Mouse (Mus musculus) embryonic facial prominence, embryonic 12.5 days (tissue): ENCODE measurements around the gene 1700028K03Rik. TPM values are rescaled to one million over a fixed set of nuclear protein-coding genes. Genes with fewer than 3 reads are reported as not detected.
A peak's percentile ranks its signal among the peaks of the same experiment; 100 is the strongest.

Source experiments
- ATAC-seq: fragments of 200-750 bp; cut with Nextera tagmentation; 2 replicates; pipeline ENCODE4 v1.8.0; 2017; ENCODE audit not compliant: insufficient number of reproducible peaks, insufficient read depth, low FRiP score, low TSS enrichment
- H3K27ac ChIP-seq: fragments of 300-500 bp; sonication (generic); 2 replicates; pipeline ENCODE4 v1.5.1; 2016; ENCODE audit warnings: mild to moderate bottlenecking
- H3K27me3 ChIP-seq: fragments of 300-500 bp; sonication (generic); 2 replicates; pipeline ENCODE4 v1.6.1; 2016; ENCODE audit warnings: mild to moderate bottlenecking, moderate library complexity
- H3K36me3 ChIP-seq: fragments of 300-500 bp; sonication (generic); 2 replicates; pipeline ENCODE4 v1.6.1; 2016; ENCODE audit warnings: mild to moderate bottlenecking
- H3K4me1 ChIP-seq: fragments of 300-500 bp; sonication (generic); 2 replicates; pipeline ENCODE4 v1.6.1; 2016
- H3K4me2 ChIP-seq: fragments of 300-500 bp; sonication (generic); replicated peaks from 2 replicates; pipeline ENCODE4 v1.6.1; 2016; ENCODE audit warnings: mild to moderate bottlenecking, moderate library complexity
- H3K4me3 ChIP-seq: fragments of 300-500 bp; sonication (generic); 2 replicates; pipeline ENCODE4 v1.5.1; 2016; ENCODE audit warnings: mild to moderate bottlenecking
- H3K9ac ChIP-seq: fragments of 300-500 bp; sonication (generic); 2 replicates; pipeline ENCODE4 v1.6.1; 2016; ENCODE audit warnings: mild to moderate bottlenecking, moderate library complexity
- H3K9me3 ChIP-seq: fragments of 300-500 bp; sonication (generic); 2 replicates; pipeline ENCODE4 v1.6.1; 2016; ENCODE audit warnings: mild to moderate bottlenecking, moderate library complexity
- WGBS: fragments of 180-500 bp; shearing (Covaris S2); methylation state at CpG from one replicate; pipeline ENCODE4 v1.1.7; 2016; 5-methylcytosine and 5-hydroxymethylcytosine counted together
- polyA plus RNA-seq: library from polyadenylated mRNA; unstranded; fragments of >200 nt; fragmentation: Nextera tagmentation; extraction: Ambion mirVana; gene quantifications from 2 replicates; pipeline ENCODE4 v1.2.1, GENCODE M21; 2016

The 1700028K03Rik gene
- polyA plus RNA-seq, 1 experiment from 2014 or later = 0.08 TPM

DNA sequence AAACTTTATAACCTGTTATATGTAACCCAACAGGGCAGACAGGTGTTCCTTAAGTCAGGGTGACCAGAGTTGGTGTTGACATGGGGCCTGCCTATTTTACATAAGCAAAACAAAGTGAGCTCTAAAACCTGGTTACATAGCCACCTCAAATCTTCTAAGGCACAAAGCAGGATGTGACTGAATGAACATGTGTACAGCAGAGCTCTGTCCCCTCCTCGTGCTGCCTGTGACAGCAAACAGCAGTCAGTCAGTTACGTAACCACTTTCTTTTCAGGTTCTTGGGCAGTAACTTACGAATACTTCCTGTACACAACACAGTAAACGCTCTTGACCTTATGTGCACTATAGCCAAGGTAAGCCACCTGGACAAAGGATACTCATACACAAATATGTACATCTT lies 11.4 kb downstream of the 1700028K03Rik start:
- Histone ChIP-seq H3K4me3 (no peak overlapping the region), H3K9ac (no peak overlapping the region), H3K4me2 (no peak overlapping the region), H3K27me3 (no peaks in the 10 kb centered on the region), H3K9me3 (no peaks in the 10 kb centered on the region), H3K4me1 (peaks cover 4% of the 10 kb centered on the region; the same call in 1 of the 2 replicates), H3K27ac (no peak overlapping the region), H3K36me3 (peaks cover 9% of the 10 kb centered on the region)
- ATAC-seq = no peak
- WGBS = 83% methylated on average over 4 of the region's 4 CpGs

DNA sequence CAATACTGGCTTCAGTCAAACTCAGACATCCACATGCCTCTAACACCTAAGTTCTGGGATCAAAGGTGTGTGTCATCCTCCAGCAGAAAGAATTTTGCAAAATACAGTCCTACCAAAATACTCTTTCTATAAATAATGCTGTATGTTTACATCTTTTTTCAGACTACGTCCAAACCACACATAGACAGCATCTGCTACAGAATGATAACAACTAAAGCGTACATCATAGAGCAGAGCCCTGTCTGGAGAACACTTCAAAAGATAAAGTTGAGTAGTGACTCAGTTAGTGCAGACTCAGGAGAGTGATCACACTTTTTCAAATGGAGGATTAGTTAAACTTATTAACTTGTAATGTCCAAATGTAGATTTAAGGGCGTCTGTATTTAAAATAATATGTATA lies 13.4 kb downstream of the 1700028K03Rik start:
- no peak overlapping the region for H3K9ac ChIP-seq
- no peak for ATAC-seq
- no peak overlapping the region for H3K4me3 ChIP-seq
- H3K9me3 ChIP-seq = no peaks in the 10 kb centered on the region
- no peaks in the 10 kb centered on the region for H3K4me1 ChIP-seq
- peaks cover 17% of the 10 kb centered on the region for H3K36me3 ChIP-seq
- no peak overlapping the region for H3K4me2 ChIP-seq
- no peaks in the 10 kb centered on the region for H3K27me3 ChIP-seq
- no peak overlapping the region for H3K27ac ChIP-seq
- WGBS = 83% methylated on average over 3 of the region's 3 CpGs

DNA sequence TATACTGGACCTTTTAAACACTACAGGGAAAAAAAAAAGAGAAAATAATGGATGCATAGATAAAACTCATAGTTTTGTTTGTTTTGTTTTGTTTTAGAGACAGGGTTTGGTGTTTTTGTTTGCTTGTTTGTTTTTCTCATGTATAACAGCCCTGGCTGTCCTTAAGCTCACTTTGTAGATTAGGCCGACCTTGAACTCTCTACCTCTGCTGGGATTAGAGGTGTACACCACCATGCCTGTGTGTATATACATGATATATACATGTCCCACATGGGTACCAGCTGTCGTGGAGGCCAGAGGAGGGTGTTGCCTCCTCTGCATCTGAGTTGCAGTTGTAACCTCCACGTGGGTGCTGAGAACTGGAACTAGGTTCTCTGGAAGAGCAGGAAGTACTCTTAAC lies 13.9 kb downstream of the 1700028K03Rik start:
- no peak overlapping the region for H3K9ac ChIP-seq
- H3K4me2 ChIP-seq = no peak overlapping the region
- H3K4me1 ChIP-seq = no peaks in the 10 kb centered on the region
- H3K9me3 ChIP-seq = no peaks in the 10 kb centered on the region
- no peak for ATAC-seq
- no peak overlapping the region for H3K27ac ChIP-seq
- H3K36me3 ChIP-seq = peaks cover 17% of the 10 kb centered on the region
- H3K27me3 ChIP-seq = no peaks in the 10 kb centered on the region
- H3K4me3 ChIP-seq = no peak overlapping the region
- 90% methylated on average over 3 of the region's 3 CpGs for WGBS

DNA sequence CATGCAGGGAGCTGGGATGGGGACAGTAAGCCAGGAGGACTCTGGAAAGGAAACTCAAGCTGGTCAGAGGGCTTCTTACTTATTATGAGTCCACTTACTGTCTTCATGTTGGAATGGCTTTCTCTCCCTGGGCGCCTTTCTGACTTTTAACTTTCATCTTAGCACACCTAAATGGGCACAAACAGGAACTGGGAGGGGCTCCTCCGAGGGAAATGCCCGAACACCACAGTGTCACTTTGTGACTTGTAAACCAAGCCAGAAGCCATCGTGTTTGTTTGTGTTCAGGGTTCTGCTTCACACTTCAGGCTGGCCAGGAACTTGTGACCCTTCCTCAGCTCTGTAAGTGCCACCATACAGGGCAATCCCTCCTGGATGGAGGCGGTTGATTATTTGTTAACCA lies 19.8 kb downstream of the 1700028K03Rik start:
- Histone ChIP-seq H3K4me3 (no peak overlapping the region), H3K27me3 (no peaks in the 10 kb centered on the region), H3K9ac (no peak overlapping the region), H3K9me3 (no peaks in the 10 kb centered on the region), H3K36me3 (peaks cover 32% of the 10 kb centered on the region), H3K27ac (no peak overlapping the region), H3K4me2 (no peak overlapping the region), H3K4me1 (no peaks in the 10 kb centered on the region)
- no peak for ATAC-seq
- 88% methylated on average over 5 of the region's 5 CpGs for WGBS

DNA sequence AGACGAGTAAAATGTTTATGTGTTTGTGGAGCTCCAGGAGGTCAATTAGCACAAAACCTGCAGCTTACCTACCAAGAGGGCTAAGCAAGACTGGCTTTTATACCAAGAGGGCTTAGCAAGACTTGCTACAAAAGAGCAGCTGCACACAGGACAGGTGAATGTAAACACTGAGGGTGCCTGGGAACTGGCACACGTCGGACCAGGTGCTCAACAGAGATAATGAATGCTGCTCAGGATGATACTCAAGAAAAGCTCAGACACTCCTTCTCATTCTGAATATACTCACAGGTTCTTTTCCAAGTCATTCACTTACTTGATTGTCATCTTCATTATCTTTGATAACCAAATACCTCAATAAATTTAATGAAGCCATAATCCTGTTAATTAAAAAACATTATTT lies 22.5 kb downstream of the 1700028K03Rik start:
- H3K36me3 ChIP-seq = peaks cover 43% of the 10 kb centered on the region
- 77% methylated on average over 3 of the region's 3 CpGs for WGBS
- H3K9me3 ChIP-seq = no peaks in the 10 kb centered on the region
- no peak overlapping the region for H3K4me3 ChIP-seq
- H3K4me1 ChIP-seq = no peaks in the 10 kb centered on the region
- H3K27ac ChIP-seq = no peak overlapping the region
- no peaks in the 10 kb centered on the region for H3K27me3 ChIP-seq
- H3K9ac ChIP-seq = no peak overlapping the region
- H3K4me2 ChIP-seq = no peak overlapping the region
- no peak for ATAC-seq

DNA sequence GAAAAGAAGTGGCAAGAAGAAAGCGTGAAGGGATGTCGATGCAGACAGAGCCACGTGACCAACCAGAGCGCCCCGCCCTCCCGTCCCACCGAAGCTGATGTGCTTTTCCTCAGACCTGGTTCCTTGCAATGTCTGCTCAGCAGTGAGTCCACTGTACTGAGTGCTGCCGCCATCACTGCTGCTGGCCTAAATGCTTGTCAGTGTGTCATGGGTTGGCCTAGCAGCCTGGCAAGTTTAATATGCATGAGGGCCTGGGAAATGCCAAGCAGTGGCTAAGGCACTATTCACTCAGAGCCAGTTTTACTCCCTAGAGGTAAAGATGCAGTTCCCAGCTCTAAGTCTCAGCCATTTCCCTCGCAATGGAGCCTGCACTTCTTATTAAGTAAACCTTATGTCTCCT lies 34.6 kb downstream of the 1700028K03Rik start:
- Histone ChIP-seq H3K4me3 (no peak overlapping the region), H3K4me2 (no peak overlapping the region), H3K9ac (no peak overlapping the region), H3K27me3 (no peaks in the 10 kb centered on the region), H3K27ac (no peak overlapping the region), H3K36me3 (peaks cover 54% of the 10 kb centered on the region), H3K4me1 (no peaks in the 10 kb centered on the region), H3K9me3 (no peaks in the 10 kb centered on the region)
- WGBS = 93% methylated on average over 9 of the region's 9 CpGs
- ATAC-seq = no peak

DNA sequence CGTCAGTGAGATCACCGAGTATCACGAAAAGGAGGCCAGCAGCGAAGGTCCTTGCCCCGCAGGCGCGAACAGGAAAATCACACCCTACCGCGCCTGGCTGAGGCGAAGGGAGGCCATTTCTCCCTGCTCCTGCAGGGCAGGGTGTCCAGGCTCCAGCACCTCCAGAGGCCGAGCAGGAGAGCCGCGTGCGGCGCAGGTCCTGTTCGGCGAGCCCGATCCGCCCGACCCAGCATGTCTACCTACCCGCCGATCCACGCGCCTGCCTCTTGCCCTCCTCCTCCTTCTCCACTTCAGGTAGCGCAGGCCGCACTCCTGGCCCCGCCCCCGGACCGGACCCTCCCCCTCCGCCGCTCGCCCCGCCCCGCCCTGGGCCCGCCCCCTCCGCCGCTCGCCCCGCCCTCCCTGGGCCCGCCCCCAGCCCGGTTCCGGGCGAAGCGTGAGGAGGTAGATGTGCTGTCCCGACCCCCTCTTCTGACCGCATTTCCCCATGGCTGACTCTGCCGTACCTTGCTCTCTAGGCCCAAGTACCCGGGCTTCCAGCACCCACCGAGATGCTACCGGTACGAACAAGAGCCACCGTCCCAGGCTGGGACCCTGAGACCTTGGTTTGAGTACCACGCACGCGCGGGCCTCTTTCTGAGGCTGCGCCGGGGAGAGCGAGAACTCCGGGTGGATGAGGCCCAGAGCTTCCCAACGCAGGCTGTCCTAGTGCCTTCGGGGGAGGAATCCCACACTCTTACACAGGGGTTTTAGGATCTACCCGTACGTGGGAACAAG lies 63.0 kb downstream of the 1700028K03Rik start, which contains the start of the genes Rpap2 and Glmn:
TSS of gene Rpap2 (plus strand) at position 73 of the 777 bp plus-strand sequence.
TSS of gene Glmn (minus strand) at position 588 of the 777 bp plus-strand sequence.
- peaks cover 3% of the 10 kb centered on the region; the same call in 1 of the 2 replicates for H3K4me1 ChIP-seq
- peak within 1 kb of the TSS; percentile 65 for H3K4me2 ChIP-seq
- peaks cover 15% of the 10 kb centered on the region for H3K36me3 ChIP-seq
- H3K27ac ChIP-seq = peak within 1 kb of the TSS; percentile 89
- WGBS = under 1% methylated on average over 51 of the region's 64 CpGs
- H3K27me3 ChIP-seq = no peaks in the 10 kb centered on the region
- H3K9ac ChIP-seq = peak within 1 kb of the TSS; percentile 69
- peak within 1 kb of the TSS; percentile 65 for H3K4me3 ChIP-seq
- ATAC-seq = peak; percentile 95
- no peaks in the 10 kb centered on the region for H3K9me3 ChIP-seq

DNA sequence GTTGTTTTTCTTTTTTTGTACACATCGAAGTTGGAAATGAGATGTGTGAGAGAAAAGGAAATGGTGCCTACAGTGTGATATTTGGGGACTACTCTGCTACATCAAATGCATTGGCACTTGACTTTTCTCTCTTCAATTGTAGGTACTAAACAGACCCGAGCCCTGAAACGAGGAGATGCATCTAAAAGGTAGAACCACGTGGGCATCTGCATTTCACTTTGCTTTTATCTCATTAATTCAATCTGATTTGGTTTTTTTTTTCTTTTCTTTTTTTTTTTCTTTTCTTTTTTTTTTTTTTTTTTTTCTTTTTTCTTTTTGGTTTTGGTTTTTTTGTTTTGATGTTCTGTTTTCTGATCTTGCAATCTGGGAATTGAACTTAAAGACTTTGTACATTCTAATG lies 63.9 kb downstream of the 1700028K03Rik start:
- 21% methylated on average over 4 of the region's 4 CpGs for WGBS
- Histone ChIP-seq H3K36me3 (peaks cover 19% of the 10 kb centered on the region), H3K9ac (peak overlapping the region; percentile 69), H3K4me1 (peaks cover 3% of the 10 kb centered on the region; the same call in 1 of the 2 replicates), H3K4me2 (peak overlapping the region; percentile 65), H3K27ac (no peak overlapping the region), H3K27me3 (no peaks in the 10 kb centered on the region), H3K9me3 (no peaks in the 10 kb centered on the region), H3K4me3 (peak overlapping the region; percentile 65)
- ATAC-seq = no peak

Other genes with a start within 250 kb of the 1700028K03Rik start
- 25.3 and 27.5 TPM in 2 replicates for gene Tgfbr3, start 245.1 kb upstream of the 1700028K03Rik start, polyA plus RNA-seq
- gene Brdt, start 203.6 kb upstream of the 1700028K03Rik start, polyA plus RNA-seq = 4.8 and 5.2 TPM in 2 replicates
- gene Ephx4, start 132.0 kb upstream of the 1700028K03Rik start, polyA plus RNA-seq = 1.5 and 1.6 TPM in 2 replicates
- not detected in 2 replicates for gene Lpcat2b, start 103.2 kb upstream of the 1700028K03Rik start, polyA plus RNA-seq
- gene Btbd8, start 96.7 kb upstream of the 1700028K03Rik start, polyA plus RNA-seq = 6.6 and 7.0 TPM in 2 replicates
- 0.50 and 0.72 TPM in 2 replicates for gene Gm42669, start 27.1 kb upstream of the 1700028K03Rik start, polyA plus RNA-seq
- gene Rpap2, start 62.7 kb downstream of the 1700028K03Rik start, polyA plus RNA-seq = 17.6 and 21.0 TPM in 2 replicates
- gene Glmn, start 63.2 kb downstream of the 1700028K03Rik start, polyA plus RNA-seq = 42.1 and 47.8 TPM in 2 replicates
- 0.08 TPM in 1 of 2 replicates, not detected in the other for gene Gfi1, start 191.3 kb downstream of the 1700028K03Rik start, polyA plus RNA-seq